Mouse (Mus musculus) megakaryocyte-erythroid progenitor cell, adult 5-6 weeks (primary cell): ENCODE results near the gene A630001G21Rik. TPM values are rescaled to one million over a fixed set of nuclear protein-coding genes. Genes with fewer than 3 reads are reported as not detected.

ENCODE experiments used
- ATAC-seq: replicated peaks from 2 replicates; pipeline ENCODE4 v1.8.0; 2016; ENCODE audit warnings: mild to moderate bottlenecking, inconsistent platforms; ENCODE audit not compliant: severe bottlenecking, poor library complexity, low FRiP score, low TSS enrichment
- total RNA-seq, 2 experiments: library from RNA; stranded (forward) in 1 of 2; stranded (reverse) in 1 of 2; fragments of 200-1000, 215-1000 nt in 1 of 2; fragments of >200 nt in 1 of 2; fragmentation: Nextera tagmentation in 1 of 2; gene quantifications; 2 replicates each; pipeline ENCODE4 v1.2.3; 2014 to 2017

A630001G21Rik gene
- total RNA-seq, 2 experiments from 2014 or later, result 23.5 to 49.8 TPM

DNA sequence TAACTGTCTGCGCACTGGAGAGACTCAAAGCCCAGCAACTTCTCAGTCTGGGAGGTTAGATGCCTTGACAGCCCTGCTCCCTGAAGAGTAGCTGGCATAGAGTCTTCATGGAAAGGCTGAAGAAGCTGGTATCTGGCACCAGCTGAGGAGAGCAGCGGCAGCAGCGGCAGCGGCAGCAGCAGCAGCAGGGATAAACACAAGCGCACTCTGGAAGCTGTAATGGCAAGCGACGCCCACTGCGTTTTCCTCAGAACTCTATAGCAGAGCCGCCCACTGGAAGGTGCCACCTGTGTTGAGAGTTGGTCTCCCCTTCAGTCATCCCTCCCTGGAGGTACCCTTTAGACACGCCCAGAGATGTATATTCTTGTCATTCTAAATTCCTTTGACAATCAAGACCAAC is 2.3 kb downstream of the A630001G21Rik start:
- ATAC-seq, result no peak

DNA sequence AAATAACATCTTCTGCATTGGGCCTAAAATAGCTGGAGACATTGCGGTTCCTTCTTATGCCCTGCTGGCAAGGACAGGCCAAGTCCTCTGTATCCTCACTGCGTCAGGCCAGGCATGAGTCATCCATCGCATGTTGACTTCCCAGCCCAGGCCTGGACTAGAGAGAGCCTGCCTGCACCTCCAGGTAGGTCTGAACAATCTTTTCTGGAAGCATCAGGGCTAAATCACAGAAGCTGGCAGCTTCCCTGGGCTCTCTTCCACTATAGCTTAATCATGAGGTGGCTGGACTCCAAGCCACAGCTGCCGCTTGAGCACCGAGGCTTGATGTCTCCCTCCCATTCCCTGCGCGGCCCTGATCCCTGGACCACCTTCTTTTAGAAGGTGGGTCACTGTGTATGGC is 3.3 kb downstream of the A630001G21Rik start:
- ATAC-seq, result no peak

DNA sequence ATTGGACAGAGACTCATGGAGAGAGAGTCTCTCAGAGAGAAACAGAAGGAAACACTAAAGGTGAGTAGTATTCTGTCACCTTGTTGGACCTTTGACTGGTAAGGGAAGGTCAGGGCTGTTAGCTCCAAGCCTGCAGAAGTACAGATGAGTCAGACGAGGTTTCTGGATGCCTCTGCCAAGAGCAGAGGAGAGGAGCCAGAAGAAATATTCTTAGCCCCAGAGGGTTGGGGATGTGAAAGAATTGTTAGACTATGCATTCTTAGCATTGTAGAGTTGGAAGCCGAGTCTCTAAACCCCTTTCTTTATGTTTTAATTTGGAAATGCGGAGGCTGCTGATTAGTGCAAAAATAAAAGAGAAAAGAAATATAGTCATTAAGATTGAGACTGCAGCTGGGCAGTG is 6.5 kb downstream of the A630001G21Rik start:
- no peak for ATAC-seq

DNA sequence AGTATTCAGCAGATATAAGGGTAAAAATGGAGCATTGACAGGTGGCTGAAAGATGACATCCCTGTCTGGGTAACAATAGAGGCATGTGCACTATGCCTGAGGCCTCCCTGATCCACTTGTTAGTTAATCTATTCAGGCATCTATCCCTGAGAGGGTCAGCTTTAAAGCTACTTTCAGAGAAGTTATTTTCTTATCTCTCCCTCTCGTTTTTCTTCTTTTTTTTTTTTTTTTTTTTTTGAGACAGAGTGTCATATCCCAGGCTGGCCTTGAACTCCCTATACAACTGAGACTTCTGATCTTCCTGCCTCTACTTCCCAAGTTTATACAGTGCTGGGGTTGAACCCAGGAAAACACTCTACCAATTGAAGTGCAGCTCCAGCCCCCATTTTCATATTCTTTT is 10.7 kb downstream of the A630001G21Rik start:
- ATAC-seq, result no peak

DNA sequence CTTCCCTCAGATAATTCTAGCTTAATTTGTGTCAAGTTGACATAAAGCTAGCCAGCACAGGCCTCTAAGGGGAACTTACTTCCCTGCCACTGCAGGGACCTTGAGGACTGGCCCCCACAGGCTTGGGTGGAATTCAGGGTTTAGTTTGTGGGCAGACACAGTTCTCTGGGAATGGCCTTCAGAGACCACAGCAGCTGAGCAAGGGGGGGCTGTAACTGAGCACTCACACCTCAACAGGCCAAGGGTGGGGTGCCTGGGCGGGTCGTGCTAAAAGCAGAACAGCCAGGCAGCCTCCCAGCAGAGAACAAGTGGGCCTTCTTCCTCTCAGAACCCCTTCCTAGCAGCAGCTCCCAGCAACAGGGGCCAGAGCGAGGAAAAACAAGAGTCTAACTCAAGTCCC is 12.3 kb downstream of the A630001G21Rik start:
- no peak for ATAC-seq

DNA sequence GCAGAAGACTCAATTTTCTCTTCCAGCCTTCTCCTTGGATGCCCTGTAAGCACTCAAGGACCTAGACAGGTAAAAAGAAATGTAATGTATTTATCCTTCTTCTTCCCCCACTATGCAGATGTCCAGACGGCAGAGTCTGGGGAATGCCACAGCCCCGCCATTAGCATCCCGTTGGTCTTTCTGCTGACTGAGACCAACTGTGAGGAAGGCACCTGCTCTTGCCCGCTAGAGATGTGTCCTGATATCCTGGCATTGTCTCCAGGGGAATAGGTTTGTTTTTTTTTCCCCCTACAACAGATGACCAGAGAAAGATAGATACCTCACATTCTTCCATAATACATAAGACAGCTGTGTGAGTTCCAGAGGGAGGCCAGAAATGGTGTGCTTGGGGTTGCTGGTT is 14.2 kb downstream of the A630001G21Rik start:
- no peak for ATAC-seq

DNA sequence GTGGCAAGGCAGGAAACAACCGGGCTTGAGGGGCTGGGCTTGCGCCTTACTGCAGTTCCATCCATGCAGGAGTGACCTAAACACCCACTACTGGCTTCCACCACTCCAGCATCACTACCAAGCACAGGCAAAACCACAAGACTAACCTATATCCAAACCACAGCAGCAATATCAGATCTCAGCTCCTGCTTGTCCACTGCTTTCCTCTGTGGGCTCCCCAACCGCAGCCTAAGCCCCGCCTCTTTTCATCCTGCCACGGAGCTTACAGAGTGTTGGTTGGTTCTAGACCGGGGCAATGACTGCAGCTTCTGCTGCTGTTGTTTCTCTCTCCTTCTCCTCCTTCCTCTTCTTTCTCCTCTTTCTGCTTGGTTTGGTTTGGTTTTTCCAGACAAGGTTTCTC is 15.1 kb downstream of the A630001G21Rik start:
- peak; percentile 77 for ATAC-seq

DNA sequence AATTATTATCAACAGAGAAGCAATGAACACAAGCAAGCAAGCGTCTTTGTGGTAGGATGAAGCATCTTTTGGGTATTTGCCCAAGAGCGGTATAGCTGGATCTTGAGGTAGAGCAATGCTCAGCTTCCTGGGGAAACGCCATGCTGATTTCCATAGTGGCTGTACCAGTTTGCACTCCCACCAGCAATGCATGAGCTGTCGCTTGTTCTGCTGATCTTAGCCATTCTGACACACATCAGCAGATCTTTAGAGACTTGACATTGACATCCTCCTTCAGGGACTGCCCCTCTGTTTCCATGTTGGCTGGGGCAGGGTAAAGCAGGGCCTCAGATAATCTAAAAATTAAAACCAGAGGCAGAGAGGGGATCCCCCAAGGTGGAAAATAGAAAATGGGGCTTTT is 16.8 kb downstream of the A630001G21Rik start:
- ATAC-seq, result no peak

DNA sequence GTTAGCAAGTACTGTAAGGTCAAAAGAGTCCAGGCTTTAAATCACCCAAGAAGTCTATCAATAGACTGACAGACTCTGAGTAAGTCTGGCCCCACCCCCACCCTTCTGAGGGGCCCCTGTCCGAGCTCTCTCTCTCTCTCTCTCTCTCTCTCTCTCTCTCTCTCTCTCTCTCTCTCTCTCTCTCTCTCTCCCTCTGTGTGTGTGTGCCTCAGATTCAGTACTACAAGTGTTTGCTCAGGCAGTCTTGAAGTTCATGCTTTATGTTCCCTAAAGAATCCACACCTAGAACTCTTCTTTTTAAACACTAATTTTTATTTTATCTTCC is 19.5 kb downstream of the A630001G21Rik start:
- ATAC-seq, result no peak

DNA sequence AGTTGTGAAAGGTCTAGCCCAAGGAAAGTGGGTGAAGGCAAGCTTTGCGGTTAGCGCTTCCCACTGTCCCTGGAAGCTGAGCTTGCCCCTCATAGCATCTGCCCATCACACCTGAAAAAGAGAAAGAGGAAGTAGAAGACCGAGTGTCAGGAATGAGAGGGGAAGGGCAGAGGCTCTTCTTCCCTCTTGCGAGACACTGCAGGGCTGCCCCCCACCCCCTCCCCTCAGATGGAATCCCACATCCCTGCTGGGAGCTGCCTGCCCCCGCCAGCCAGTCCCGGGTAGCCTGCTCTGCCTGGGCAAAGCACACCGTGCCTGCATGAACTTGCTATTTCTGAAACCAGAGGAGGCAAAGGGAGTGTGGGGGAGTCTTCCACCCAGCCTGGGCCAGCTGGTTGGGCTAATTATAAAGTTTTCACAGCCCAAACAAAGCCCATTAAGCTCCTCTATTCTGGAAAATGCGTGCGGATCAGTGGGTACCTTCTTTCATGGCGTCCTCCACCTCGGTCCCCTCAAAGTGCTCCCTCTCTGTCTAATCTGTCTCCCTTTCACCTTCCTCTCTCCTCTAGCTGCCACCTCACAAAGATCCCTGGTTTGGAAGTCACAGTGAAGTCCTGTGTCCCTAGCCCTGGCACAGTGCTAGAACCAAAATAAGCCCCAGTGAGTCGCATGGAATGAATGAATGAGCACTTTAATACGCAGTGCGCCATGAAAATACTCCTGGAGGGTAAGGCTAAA is 20.0 kb downstream of the A630001G21Rik start:
- ATAC-seq, result peak; percentile 20; the same call in 1 of the 2 replicates

DNA sequence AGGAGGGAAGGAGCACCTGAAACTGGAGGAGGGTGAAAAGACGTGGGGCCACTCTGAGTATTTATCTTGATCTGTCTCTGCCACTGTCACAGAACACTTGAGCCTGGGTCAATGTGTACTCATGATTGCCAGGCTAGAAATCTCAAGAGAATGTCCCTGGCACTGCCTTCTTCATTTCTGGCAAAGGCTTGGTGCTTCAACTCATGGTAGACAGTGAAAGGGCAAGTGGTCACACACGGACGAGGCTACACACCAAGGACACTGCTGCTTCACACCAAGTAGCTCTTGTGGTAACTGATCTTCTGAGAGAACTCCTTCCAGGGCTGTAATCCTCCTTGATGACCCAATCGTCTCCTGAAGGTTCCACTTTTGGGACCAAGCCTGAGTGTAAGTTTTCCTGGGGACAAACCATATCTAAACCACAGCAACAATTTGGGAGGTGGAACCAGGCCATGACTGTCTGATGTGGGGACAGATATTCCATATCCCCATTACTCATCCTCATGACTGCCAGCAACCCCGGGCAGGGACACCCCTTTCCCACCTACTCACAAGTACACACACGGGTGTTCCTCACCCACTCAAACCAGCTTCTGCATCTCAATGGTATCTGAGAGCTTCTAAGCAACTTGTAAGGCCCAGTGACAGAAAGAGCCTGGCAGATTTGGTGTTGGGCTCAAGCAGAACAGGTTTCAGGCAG is 20.8 kb downstream of the A630001G21Rik start:
- no peak for ATAC-seq

DNA sequence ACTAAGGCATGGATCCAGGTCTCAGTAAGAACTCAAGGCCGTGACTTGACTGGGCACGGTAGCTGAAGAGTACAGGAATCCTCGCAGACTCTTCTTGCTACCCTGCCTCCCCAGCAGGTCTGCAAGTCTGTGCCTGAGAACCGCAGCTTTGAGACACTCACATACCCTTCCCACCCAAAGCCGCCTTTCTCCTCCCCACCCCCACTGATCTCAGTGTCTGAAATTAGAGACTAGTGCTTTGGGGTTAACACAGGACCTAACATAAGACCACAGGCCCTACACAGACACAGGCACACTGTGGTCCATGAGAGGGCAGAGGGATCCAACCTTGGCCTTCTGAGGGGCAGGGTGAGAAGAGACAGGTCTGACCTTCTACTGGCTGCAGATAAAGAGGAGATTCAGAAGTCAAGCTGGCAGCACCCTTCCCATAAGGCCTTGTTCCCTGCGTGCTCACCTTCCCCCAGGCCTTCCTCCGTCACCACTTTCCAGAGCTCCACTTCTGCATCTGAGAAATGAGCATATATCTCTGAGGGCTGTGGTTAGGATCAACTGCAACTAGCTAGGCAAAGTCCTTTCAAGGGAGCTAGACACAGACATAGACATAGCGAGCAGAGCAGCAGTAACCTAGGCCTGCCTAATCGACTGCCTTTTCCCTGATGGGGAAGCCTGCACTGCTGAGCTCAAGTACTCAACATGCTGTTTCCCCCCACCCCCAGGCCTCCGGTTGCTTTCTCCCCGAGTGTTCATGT is 26.3 kb downstream of the A630001G21Rik start:
- ATAC-seq, result 0 out of 2 replicates have a peak, but pooled peaks have one; percentile 31

DNA sequence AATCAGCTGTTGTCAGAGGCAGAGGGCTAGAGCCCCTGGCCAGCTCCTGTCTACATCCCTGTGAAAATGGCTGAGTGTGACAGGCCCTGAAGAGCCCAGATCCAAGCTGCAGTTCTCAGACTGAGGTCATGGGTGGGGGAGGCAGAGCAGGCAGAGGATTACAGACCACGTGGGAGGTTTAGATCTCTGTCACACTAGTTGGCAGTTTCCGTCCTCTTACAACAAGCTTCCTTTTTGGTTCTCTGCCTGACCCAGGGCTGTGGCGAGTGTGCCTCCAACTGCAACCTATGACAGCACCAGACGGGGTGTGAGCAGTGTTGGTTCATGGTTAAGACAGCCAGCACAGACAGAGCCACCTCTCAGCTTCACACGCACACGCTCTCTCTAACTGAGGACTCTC is 26.9 kb downstream of the A630001G21Rik start:
- ATAC-seq, result peak; percentile 77

DNA sequence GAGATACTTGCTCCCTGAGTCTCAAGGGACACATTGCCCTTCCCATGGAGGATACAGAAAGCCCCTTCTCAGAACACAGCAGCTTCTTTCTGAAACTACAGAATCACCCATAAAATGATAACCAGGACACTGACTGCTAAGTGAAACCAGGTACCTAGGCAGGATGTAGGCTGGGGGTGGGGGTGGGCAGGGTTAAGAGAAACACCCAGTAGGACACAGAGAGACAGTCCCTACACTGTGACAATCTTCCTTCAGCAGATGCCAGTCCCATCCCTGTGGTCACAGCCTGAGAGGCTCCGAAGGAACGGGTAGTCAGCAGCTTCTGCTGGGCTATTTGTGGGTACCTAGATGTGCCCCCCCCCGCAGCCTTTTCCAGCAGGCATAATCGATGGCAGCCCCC is 27.8 kb downstream of the A630001G21Rik start:
- ATAC-seq, result peak; percentile 29

DNA sequence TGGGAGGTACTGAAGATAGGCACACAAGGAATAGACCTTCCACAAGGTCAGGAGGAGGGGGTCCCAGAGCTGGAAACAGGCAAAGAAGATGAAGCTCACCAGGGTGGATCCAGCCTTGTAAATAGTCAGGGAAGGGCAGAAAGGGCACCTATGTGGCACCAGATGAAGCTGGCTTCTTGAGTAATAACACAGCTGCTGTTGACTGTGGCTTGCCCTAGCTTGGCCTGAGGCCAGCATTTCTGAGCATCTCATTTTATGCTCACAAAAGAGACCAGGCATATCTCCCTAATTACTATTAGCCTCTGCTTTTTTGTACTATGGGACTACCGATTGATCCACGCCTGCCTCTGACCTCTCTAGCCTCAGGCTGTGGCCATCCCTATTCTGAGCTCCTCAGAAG is 28.6 kb downstream of the A630001G21Rik start:
- no peak for ATAC-seq

DNA sequence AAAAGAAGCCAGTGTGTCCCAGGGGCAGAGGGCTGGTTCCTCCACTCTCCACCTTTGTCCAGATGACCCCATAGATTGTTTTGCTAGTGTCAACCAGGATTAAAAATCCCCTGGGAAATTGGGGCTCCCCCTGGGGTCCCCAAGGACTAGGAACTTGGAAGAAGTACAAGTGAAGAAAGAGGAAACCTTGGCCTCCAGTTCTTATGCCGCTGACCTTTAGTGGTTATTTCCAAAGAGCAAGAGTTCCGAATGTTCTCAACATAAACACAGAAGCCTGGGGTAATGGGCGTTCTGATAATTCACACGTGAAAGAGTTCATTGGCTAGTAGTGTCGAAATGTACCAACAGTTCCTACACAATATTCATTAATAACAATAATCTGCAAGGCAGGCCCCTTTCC is 31.9 kb downstream of the A630001G21Rik start:
- no peak for ATAC-seq

DNA sequence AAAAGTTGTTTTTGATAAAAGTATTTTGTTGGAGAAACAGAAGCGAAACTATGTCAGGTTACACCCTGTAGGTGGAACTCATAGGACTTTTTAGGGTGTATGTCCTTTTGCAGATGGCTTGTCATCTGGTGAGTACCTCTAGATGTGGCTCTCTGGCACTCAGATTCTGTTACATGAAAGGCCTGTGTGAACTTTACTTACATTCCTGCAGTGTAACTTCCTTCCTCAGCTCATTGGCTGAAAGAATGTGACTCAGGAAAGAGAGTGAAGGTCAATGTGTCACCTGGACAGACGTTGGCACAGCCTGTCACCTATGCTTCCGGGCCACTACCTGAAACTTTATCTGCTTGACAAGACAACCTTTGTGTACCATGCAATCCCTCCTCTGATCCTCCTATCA is 33.9 kb downstream of the A630001G21Rik start:
- no peak for ATAC-seq

DNA sequence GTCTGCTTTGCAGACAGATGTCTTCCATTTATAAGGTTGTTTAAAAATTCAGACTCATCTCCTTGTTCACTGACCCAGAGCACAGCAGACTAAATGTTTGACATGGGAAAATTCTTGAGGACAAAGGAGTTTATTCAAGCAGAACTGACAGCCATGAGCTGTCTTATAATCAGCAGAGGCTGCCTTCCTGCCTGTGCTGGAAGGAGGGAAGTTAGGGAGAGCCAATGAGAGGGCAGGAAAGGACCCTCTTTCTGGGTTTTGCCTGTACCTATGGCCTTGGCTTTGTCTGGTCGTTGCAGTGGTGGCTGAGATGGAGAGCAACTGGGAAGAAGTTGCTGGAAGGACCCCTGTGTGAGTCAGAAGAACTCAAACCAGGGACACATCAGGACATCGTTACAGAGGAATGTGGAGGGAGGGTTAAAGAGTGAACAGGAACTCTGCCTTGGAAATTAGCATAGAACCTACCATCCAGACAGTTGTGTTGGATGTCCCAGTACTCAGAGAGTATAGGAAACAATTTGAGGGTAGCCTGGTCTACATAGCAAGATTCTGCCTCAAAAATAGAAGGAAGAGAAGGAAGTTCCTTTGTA is 35.4 kb downstream of the A630001G21Rik start:
- no peak for ATAC-seq

DNA sequence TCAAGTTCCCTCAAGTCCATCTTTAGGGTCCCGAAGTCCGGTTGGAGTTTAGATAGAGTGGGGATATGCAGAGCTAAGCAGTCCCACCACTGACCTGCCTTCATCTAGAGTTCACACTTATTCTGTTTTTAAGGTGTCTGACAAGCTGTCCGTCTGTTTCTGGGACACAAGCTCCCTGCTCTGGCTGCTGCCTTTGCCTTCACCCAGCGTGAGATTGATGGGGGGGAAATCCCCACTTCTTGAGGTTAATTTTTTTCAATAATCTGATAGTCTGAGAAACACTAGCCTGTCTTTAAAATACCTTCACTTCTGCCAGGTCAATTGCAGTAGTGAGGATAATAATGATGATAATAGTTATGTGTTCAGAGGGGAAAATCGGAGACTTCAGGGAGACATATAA is 36.1 kb downstream of the A630001G21Rik start:
- ATAC-seq, result no peak

DNA sequence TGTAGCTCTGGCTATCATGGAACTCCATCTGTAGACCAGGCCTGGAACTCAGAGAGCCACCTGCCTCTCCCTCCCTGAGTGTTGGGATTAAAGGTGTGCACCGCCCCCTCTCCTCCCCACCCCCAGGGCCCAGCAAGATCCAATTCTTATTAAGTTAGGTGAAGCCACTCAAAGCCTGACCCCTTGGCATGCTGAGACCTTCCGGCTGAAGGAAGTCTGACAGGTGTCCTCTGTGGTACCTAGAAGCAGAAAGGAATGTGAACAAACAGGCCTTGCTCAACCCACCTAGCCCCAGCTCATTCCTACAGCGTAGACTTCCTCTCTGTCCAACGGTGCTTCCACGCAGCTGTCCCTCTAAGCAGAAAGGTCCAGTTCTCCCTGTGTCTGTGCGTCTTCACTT is 37.5 kb downstream of the A630001G21Rik start:
- no peak for ATAC-seq
